Mouse (Mus musculus) limb, embryonic 14.5 days (tissue): ENCODE data around the gene Hoxa5. TPM values are rescaled to one million over a fixed set of nuclear protein-coding genes. Genes with fewer than 3 reads are reported as not detected.

ENCODE experiments used
- ATAC-seq: fragments of 200-750 bp; cut with Nextera tagmentation; 2 replicates; pipeline ENCODE4 v1.8.0; 2017; ENCODE audit warnings: low read depth, moderate number of reproducible peaks, moderate TSS enrichment; ENCODE audit not compliant: low FRiP score
- DNase-seq: peaks from one replicate; pipeline ENCODE4 v3.0.0-alpha.2; 2015; ENCODE audit warnings: low spot score
- H3K27ac ChIP-seq: fragments of 300-500 bp; sonication (generic); replicated peaks from 2 replicates; pipeline ENCODE4 v1.5.1; 2014; ENCODE audit warnings: low read depth, mild to moderate bottlenecking, low read length, moderate library complexity, mixed read lengths
- H3K27me3 ChIP-seq: fragments of 300-500 bp; sonication (generic); 2 replicates; pipeline ENCODE4 v1.6.1; 2014; ENCODE audit warnings: low read length, mixed read lengths; ENCODE audit not compliant: control insufficient read depth, insufficient read depth
- H3K36me3 ChIP-seq: fragments of 300-500 bp; sonication (generic); 2 replicates; pipeline ENCODE4 v1.6.1; 2014; ENCODE audit warnings: mild to moderate bottlenecking, low read length, moderate library complexity, mixed read lengths; ENCODE audit not compliant: control insufficient read depth, insufficient read depth
- H3K4me1 ChIP-seq: fragments of 300-500 bp; sonication (generic); 2 replicates; pipeline ENCODE4 v1.6.1; 2014; ENCODE audit warnings: antibody characterized with exemption, low read length, mixed read lengths; ENCODE audit not compliant: control insufficient read depth, insufficient read depth
- H3K4me2 ChIP-seq: fragments of 300-500 bp; sonication (generic); replicated peaks from 2 replicates; pipeline ENCODE4 v1.6.1; 2014; ENCODE audit warnings: low read depth, mild to moderate bottlenecking, low read length, moderate library complexity; ENCODE audit not compliant: severe bottlenecking
- H3K4me3 ChIP-seq: fragments of 300-500 bp; sonication (generic); replicated peaks from 2 replicates; pipeline ENCODE4 v1.5.1; 2014; ENCODE audit warnings: low read length
- H3K9ac ChIP-seq: fragments of 300-500 bp; sonication (generic); 2 replicates; pipeline ENCODE4 v1.6.1; 2014; ENCODE audit warnings: mild to moderate bottlenecking, low read depth, low read length, moderate library complexity; ENCODE audit not compliant: severe bottlenecking
- H3K9me3 ChIP-seq: fragments of 300-500 bp; sonication (generic); 2 replicates; pipeline ENCODE4 v1.6.1; 2016; ENCODE audit warnings: low read length; ENCODE audit not compliant: control insufficient read depth
- POLR2A ChIP-seq: fragments of 200-500 bp; IDR thresholded peaks from 2 replicates; pipeline ENCODE4 v1.8.0; 2012; ENCODE audit warnings: inconsistent platforms, mild to moderate bottlenecking, moderate library complexity, borderline replicate concordance; ENCODE audit not compliant: insufficient read depth, insufficient read length; ENCODE audit errors: extremely low read depth
- WGBS: fragments of 180-500 bp; shearing (Covaris S2); extraction: QIAGEN DNeasy Blood & Tissue Kit; methylation state at CpG from one replicate; pipeline ENCODE4 v1.1.7; 2014; 5-methylcytosine and 5-hydroxymethylcytosine counted together
- polyA plus RNA-seq, 2 experiments: library from polyadenylated mRNA; depleted of rRNA in 1 of 2; stranded (reverse) in 1 of 2; unstranded in 1 of 2; fragments of >200 nt; fragmentation: Nextera tagmentation in 1 of 2; extraction: Ambion mirVana in 1 of 2; gene quantifications; 2 replicates each; pipeline versions ENCODE4 v1.2.1 to v1.2.3; 2012 to 2014

Gene Hoxa5
- polyA plus RNA-seq, 2 experiments: 3.4 to 11.0 TPM

GRCm38 (mm10) chr6:52231885-52232567, 27.6 kb upstream of the Hoxa5 start:
- WGBS: under 1% methylated on average over 18 of the region's 18 CpGs
- Histone ChIP-seq H3K36me3 (peaks cover 60% of the 10 kb centered on the region), H3K4me3 (peak overlapping the region; percentile 90), H3K9me3 (no peaks in the 10 kb centered on the region), H3K9ac (peak overlapping the region; percentile 100), H3K4me2 (peak overlapping the region; percentile 96), H3K27ac (peak overlapping the region; percentile 99), H3K4me1 (peaks cover 28% of the 10 kb centered on the region), H3K27me3 (no peaks in the 10 kb centered on the region)
- no peak for ATAC-seq
- peak; percentile 29 for DNase-seq
- no peak for TF ChIP-seq POLR2A

DNA sequence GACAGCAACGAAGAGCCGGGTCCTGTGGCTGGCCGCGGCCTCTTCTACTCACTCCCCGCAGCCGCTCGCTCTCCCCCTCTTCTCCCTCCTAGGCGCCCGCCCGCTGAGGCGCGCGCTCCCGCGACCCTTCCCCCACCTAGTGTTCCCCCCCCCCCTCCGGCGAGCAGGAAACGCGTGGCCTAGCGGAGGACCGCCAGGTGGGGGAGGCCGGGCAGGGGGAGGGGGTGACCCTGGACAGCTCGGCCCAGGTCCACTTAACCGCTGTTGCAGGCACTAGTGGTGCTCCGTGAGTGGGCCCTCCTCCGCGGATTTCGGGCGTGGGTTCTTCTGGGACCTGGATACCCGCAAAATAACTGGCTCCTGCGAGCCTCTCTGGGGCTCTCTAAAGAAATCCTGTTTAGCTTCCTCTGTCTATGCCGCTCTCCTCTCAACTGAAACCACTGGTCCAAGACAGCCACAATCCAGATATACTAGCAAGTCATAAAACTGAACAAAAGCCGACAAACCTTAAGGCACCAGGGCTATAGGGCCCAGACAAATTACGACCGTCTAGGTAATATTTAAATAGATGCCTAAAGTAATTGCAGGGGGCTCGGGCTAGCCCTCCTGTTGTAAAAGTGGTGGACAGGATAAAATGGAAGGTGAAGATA, 26.3 kb upstream of the Hoxa5 start, which contains the start of gene Hoxa9:
Hoxa9 (minus strand) TSS at position 574 of the 650 bp plus-strand sequence.
- H3K4me1 ChIP-seq: peaks cover 20% of the 10 kb centered on the region
- H3K4me3 ChIP-seq: peak within 1 kb of the TSS; percentile 90
- ATAC-seq (peak; percentile 28), DNase-seq (peak; percentile 44)
- H3K27me3 ChIP-seq: no peaks in the 10 kb centered on the region
- peaks cover 58% of the 10 kb centered on the region for H3K36me3 ChIP-seq
- H3K9me3 ChIP-seq: no peaks in the 10 kb centered on the region
- H3K4me2 ChIP-seq: peak within 1 kb of the TSS; percentile 96
- TF ChIP-seq POLR2A: 0 out of 2 replicates have a peak, but pooled peaks have one; percentile 13
- H3K9ac ChIP-seq: peak within 1 kb of the TSS; percentile 100
- WGBS: 1% methylated on average over 15 of the region's 36 CpGs
- H3K27ac ChIP-seq: peak within 1 kb of the TSS; percentile 99

GRCm38 (mm10) chr6:52229558-52230416, 25.4 kb upstream of the Hoxa5 start:
- H3K4me2 ChIP-seq: peak overlapping the region; percentile 96
- ATAC-seq: no peak
- peak overlapping the region; percentile 90 for H3K4me3 ChIP-seq
- H3K9me3 ChIP-seq: no peaks in the 10 kb centered on the region
- 0 out of 2 replicates have a peak, but pooled peaks have one; percentile 3 for TF ChIP-seq POLR2A
- H3K27me3 ChIP-seq: no peaks in the 10 kb centered on the region
- H3K27ac ChIP-seq: peak overlapping the region; percentile 99
- H3K36me3 ChIP-seq: peaks cover 64% of the 10 kb centered on the region
- H3K9ac ChIP-seq: peak overlapping the region; percentile 100
- under 1% methylated on average over 42 of the region's 44 CpGs for WGBS
- H3K4me1 ChIP-seq: peaks cover 16% of the 10 kb centered on the region
- DNase-seq: no peak

GRCm38 (mm10) chr6:52228475-52229465, 24.4 kb upstream of the Hoxa5 start:
- ATAC-seq (no peak), DNase-seq (no peak)
- Histone ChIP-seq H3K9me3 (no peaks in the 10 kb centered on the region), H3K36me3 (peaks cover 69% of the 10 kb centered on the region), H3K9ac (peak overlapping the region; percentile 100), H3K4me2 (peak overlapping the region; percentile 96), H3K27ac (peak overlapping the region; percentile 99), H3K4me3 (peak overlapping the region; percentile 90), H3K27me3 (no peaks in the 10 kb centered on the region), H3K4me1 (peaks cover 16% of the 10 kb centered on the region)
- TF ChIP-seq POLR2A: no peak
- 1% methylated on average over 38 of the region's 38 CpGs for WGBS
